Mouse (Mus musculus): ENCODE data around the gene Slain1. TPM values are rescaled to one million over a fixed set of nuclear protein-coding genes. Genes with fewer than 3 reads are reported as not detected.

The Slain1 gene
- polyA plus RNA-seq, 2 experiments: 0.22 to 0.27 TPM

DNA sequence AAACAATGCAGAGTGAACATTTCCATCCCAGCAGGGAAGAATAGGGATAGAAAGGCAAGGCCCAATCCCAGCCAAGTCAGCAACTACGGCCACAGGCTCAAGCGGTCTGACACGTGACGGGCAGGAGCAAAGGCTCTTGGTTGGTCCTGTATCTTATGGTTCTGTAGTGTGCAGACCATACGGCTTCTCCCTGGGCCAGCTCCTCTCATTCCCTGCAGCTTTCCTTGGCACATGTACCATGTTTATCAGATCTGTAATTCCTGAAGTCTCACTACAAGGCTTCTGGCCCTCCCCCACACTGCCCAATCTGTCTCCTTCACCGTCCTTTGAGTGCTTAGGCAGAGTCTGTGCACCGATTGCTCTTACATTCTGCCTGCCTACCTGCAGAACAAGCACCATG lies 47.1 kb downstream of the Slain1 start:
- Histone ChIP-seq H3K9me3 (ENCODE audit: control insufficient read depth, low read length) (no peaks in the 10 kb centered on the region), H3K4me1 (replicated peaks; ENCODE audit: control insufficient read depth in 2 of 2, insufficient read depth in 2 of 2, low read length in 1 of 2) (no peaks in the 10 kb centered on the region), H3K4me2 (ENCODE audit: low read depth) (no peak overlapping the region), H3K27ac (no peak overlapping the region), H3K4me3 (ENCODE audit: insufficient read depth in 1 of 2, low read depth in 2 of 2, low read length in 2 of 2) (no peak overlapping the region), H3K9ac (replicated peaks) (no peak overlapping the region), H3K27me3 (ENCODE audit: control insufficient read depth, insufficient read depth, low read length) (no peaks in the 10 kb centered on the region), H3K36me3 (replicated peaks; ENCODE audit: control insufficient read depth, insufficient read depth, low read depth) (no peaks in the 10 kb centered on the region)
- TF ChIP-seq CTCF (IDR thresholded peaks at IDR 0.05; ENCODE audit: low read depth) (no peak), EP300 (IDR thresholded peaks at IDR 0.05; ENCODE audit: low read depth) (no peak)
- WGBS (ENCODE audit: insufficient replicate concordance): 69% methylated on average over 7 of the region's 7 CpGs
- no peak for ATAC-seq (ENCODE audit: insufficient read depth)
- no peak for DNase-seq (ENCODE audit: low read depth in 3 of 3, low spot score in 3 of 3)

- ATAC-seq (ENCODE audit: insufficient read depth) (no peak), DNase-seq (ENCODE audit: low read depth in 3 of 3, low spot score in 3 of 3) (no peak)
- Histone ChIP-seq H3K9ac (replicated peaks) (no peak overlapping the region), H3K4me3 (ENCODE audit: insufficient read depth in 1 of 2, low read depth in 2 of 2, low read length in 2 of 2) (no peak overlapping the region), H3K27ac (no peak overlapping the region), H3K4me2 (ENCODE audit: low read depth) (no peak overlapping the region), H3K9me3 (ENCODE audit: control insufficient read depth, low read length) (no peaks in the 10 kb centered on the region), H3K36me3 (replicated peaks; ENCODE audit: control insufficient read depth, insufficient read depth, low read depth) (no peaks in the 10 kb centered on the region), H3K27me3 (ENCODE audit: control insufficient read depth, insufficient read depth, low read length) (no peaks in the 10 kb centered on the region), H3K4me1 (replicated peaks; ENCODE audit: control insufficient read depth in 2 of 2, insufficient read depth in 2 of 2, low read length in 1 of 2) (no peaks in the 10 kb centered on the region)
- 66% methylated on average over 6 of the region's 6 CpGs for WGBS (ENCODE audit: insufficient replicate concordance)
- TF ChIP-seq CTCF (IDR thresholded peaks at IDR 0.05; ENCODE audit: low read depth) (no peak), EP300 (IDR thresholded peaks at IDR 0.05; ENCODE audit: low read depth) (no peak)
These were observed 49.3 kb downstream of the Slain1 start for GRCm38 (mm10) chr14:103699308-103699707.

GRCm38 (mm10) chr14:103702516-103702915 lies 52.5 kb downstream of the Slain1 start:
- Histone ChIP-seq H3K9me3 (ENCODE audit: control insufficient read depth, low read length) (no peaks in the 10 kb centered on the region), H3K27me3 (ENCODE audit: control insufficient read depth, insufficient read depth, low read length) (no peaks in the 10 kb centered on the region), H3K36me3 (replicated peaks; ENCODE audit: control insufficient read depth, insufficient read depth, low read depth) (no peaks in the 10 kb centered on the region), H3K4me1 (replicated peaks; ENCODE audit: control insufficient read depth in 2 of 2, insufficient read depth in 2 of 2, low read length in 1 of 2) (peaks cover 2 to 6% of the 10 kb centered on the region in 2 experiments; a peak in 2 of 4 replicates), H3K9ac (replicated peaks) (no peak overlapping the region), H3K4me3 (ENCODE audit: insufficient read depth in 1 of 2, low read depth in 2 of 2, low read length in 2 of 2) (no peak overlapping the region), H3K4me2 (ENCODE audit: low read depth) (no peak overlapping the region), H3K27ac (no peak overlapping the region)
- ATAC-seq (ENCODE audit: insufficient read depth): no peak
- TF ChIP-seq CTCF (IDR thresholded peaks at IDR 0.05; ENCODE audit: low read depth): no peak
- no peak for TF ChIP-seq EP300 (IDR thresholded peaks at IDR 0.05; ENCODE audit: low read depth)
- 81% methylated on average over 18 of the region's 18 CpGs for WGBS (ENCODE audit: insufficient replicate concordance)
- no peak for DNase-seq (ENCODE audit: low read depth in 3 of 3, low spot score in 3 of 3)

GRCm38 (mm10) chr14:103704771-103705170 lies 54.7 kb downstream of the Slain1 start:
- Histone ChIP-seq H3K27me3 (ENCODE audit: control insufficient read depth, insufficient read depth, low read length) (no peaks in the 10 kb centered on the region), H3K9me3 (ENCODE audit: control insufficient read depth, low read length) (no peaks in the 10 kb centered on the region), H3K27ac (no peak overlapping the region), H3K4me2 (ENCODE audit: low read depth) (no peak overlapping the region), H3K4me1 (replicated peaks; ENCODE audit: control insufficient read depth in 2 of 2, insufficient read depth in 2 of 2, low read length in 1 of 2) (peaks cover 2 to 6% of the 10 kb centered on the region in 2 experiments; a peak in 2 of 4 replicates), H3K9ac (replicated peaks) (no peak overlapping the region), H3K36me3 (replicated peaks; ENCODE audit: control insufficient read depth, insufficient read depth, low read depth) (no peaks in the 10 kb centered on the region), H3K4me3 (ENCODE audit: insufficient read depth in 1 of 2, low read depth in 2 of 2, low read length in 2 of 2) (no peak overlapping the region)
- WGBS (ENCODE audit: insufficient replicate concordance): 25% methylated on average over 13 of the region's 13 CpGs
- ATAC-seq (ENCODE audit: insufficient read depth) (no peak), DNase-seq (ENCODE audit: low read depth in 3 of 3, low spot score in 3 of 3) (no peak)
- no peak for TF ChIP-seq EP300 (IDR thresholded peaks at IDR 0.05; ENCODE audit: low read depth)
- TF ChIP-seq CTCF (IDR thresholded peaks at IDR 0.05; ENCODE audit: low read depth): no peak

- DNase-seq (ENCODE audit: low read depth in 3 of 3, low spot score in 3 of 3) (no peak), ATAC-seq (ENCODE audit: insufficient read depth) (0 out of 2 replicates have a peak, but pooled peaks have one; percentile 18)
- Histone ChIP-seq H3K27ac (no peak overlapping the region), H3K27me3 (ENCODE audit: control insufficient read depth, insufficient read depth, low read length) (no peaks in the 10 kb centered on the region), H3K4me1 (replicated peaks; ENCODE audit: control insufficient read depth in 2 of 2, insufficient read depth in 2 of 2, low read length in 1 of 2) (peaks cover 2 to 6% of the 10 kb centered on the region in 2 experiments; a peak in 2 of 4 replicates), H3K4me2 (ENCODE audit: low read depth) (peak overlapping the region; percentile 36), H3K9ac (replicated peaks) (no peak overlapping the region; the same call in 1 of the 2 replicates), H3K36me3 (replicated peaks; ENCODE audit: control insufficient read depth, insufficient read depth, low read depth) (no peaks in the 10 kb centered on the region), H3K4me3 (ENCODE audit: insufficient read depth in 1 of 2, low read depth in 2 of 2, low read length in 2 of 2) (no peak overlapping the region), H3K9me3 (ENCODE audit: control insufficient read depth, low read length) (no peaks in the 10 kb centered on the region)
- no peak for TF ChIP-seq CTCF (IDR thresholded peaks at IDR 0.05; ENCODE audit: low read depth)
- peak; percentile 36 for TF ChIP-seq EP300 (IDR thresholded peaks at IDR 0.05; ENCODE audit: low read depth)
- WGBS (ENCODE audit: insufficient replicate concordance): 14% methylated on average over 6 of the region's 6 CpGs
These were observed 56.3 kb downstream of the Slain1 start for GRCm38 (mm10) chr14:103706347-103706746.
